Comparison of ENCODE assay signal across 8 mouse cellular contexts in the genomic region with DNA sequence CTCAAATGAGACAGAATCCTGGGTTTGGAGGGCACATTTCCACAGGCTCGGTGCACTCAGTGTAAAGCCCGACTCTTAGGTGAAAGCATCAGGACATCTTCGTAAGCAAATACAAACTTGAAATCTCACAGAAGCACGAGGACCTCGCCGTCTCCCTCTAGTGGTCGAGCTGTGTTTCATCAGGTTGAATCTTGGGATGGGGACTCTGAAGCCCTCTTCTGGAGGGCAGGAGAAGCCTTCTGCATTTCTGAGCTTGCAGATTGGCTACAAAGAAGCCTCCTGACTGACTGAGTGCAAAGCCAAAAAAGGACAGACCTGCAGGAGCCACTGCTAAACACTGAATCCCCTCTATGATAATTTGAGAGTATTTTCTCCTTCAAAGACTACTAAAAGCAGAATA. TPM values are rescaled to one million over a fixed set of nuclear protein-coding genes. Genes with fewer than 3 reads are reported as not detected.
DNase-seq lines count a peak whose midpoint lies in the region; ATAC-seq and TF ChIP-seq lines count a peak whose summit lies in the region.

No protein-coding gene starts in this region.

- H3K4me2 ChIP-seq in lung, postnatal 0 days (replicated peaks; ENCODE audit: low read depth, low read length), result no peak overlapping the region

- peak; percentile 97 for TF ChIP-seq CTCF in lung, postnatal 0 days (IDR thresholded peaks at IDR 0.05)

- H3K36me3 ChIP-seq in lung, postnatal 0 days (ENCODE audit: insufficient read depth, low read length), result no peaks in the 10 kb centered on the region

- no peak overlapping the region for H3K4me3 ChIP-seq in lung, postnatal 0 days (ENCODE audit: low read depth, low read length)

- ATAC-seq in CD4-positive, CD25-positive, alpha-beta regulatory T cell, adult 4 months, result peak; percentile 94
- peak; percentile 54 for ATAC-seq in lung, postnatal 0 days

- DNase-seq in ZHBTc4 (ENCODE audit: low read depth, low spot score), result peak; percentile 86
- peak; percentile 63 to 64 for DNase-seq in cerebellum, postnatal 36 days
- peak; percentile 5 to 24 for DNase-seq in gastrocnemius, adult 8-10 months (ENCODE audit: low spot score in 2 of 2)
- DNase-seq in layer of hippocampus, adult 11-12 months (ENCODE audit: low spot score), result peak; percentile 63
- peak; percentile 88 for DNase-seq in lung, postnatal 0 days (ENCODE audit: low spot score)
- peak; percentile 67 to 79 for DNase-seq in right cerebral cortex, postnatal 10 days (ENCODE audit: low spot score in 2 of 2)
- peak; percentile 65 for DNase-seq in urinary bladder, postnatal 14 days (ENCODE audit: low spot score)

- H3K9me3 ChIP-seq in lung, postnatal 0 days (ENCODE audit: low read length), result no peaks in the 10 kb centered on the region

- TF ChIP-seq EP300 in lung, postnatal 0 days (IDR thresholded peaks at IDR 0.05), result no peak

- no peaks in the 10 kb centered on the region for H3K4me1 ChIP-seq in lung, postnatal 0 days (ENCODE audit: insufficient read depth, low read depth, low read length)

- 4% methylated on average over 7 of the region's 7 CpGs for WGBS in lung, postnatal 0 days

- no peak overlapping the region for H3K27ac ChIP-seq in lung, postnatal 0 days (ENCODE audit: low read length)

- no peaks in the 10 kb centered on the region for H3K27me3 ChIP-seq in lung, postnatal 0 days (replicated peaks; ENCODE audit: insufficient read depth, low read length)

- H3K9ac ChIP-seq in lung, postnatal 0 days (replicated peaks; ENCODE audit: low read depth), result no peak overlapping the region

RNA-seq across cellular contexts. Expression of gene Tmem252, which starts 39.2 kb away (rescaled TPM):
- not detected for polyA plus RNA-seq in CD4-positive, CD25-positive, alpha-beta regulatory T cell, adult 4 months (2017; shearing (Covaris generic))
- under 1 TPM in 2 of 4 experiments, not detected in 2; 0.05 to 0.13 TPM for total RNA-seq in gastrocnemius, adult 8-10 months (2022)
- polyA plus RNA-seq in lung, postnatal 0 days (2015; fragmentation: Nextera tagmentation; extraction: Ambion mirVana), result 4.5 and 6.2 TPM in 2 replicates

Comparison
In these comparisons a context has a peak if more than half of its experiments do, and no peak if none do; other contexts are left out.
1. DNase-seq: peak in every context shown above with its lines; median percentile 88 in lung, postnatal 0 days; 86 in ZHBTc4; 73 in right cerebral cortex, postnatal 10 days; 65 in urinary bladder, postnatal 14 days; 64 in cerebellum, postnatal 36 days; 63 in layer of hippocampus, adult 11-12 months; 14 in gastrocnemius, adult 8-10 months.